Mouse (Mus musculus) C2C12 (cell line): ENCODE results near the gene Cmss1.

Source experiments
- CTCF ChIP-seq: IDR thresholded peaks from one replicate; pipeline ENCODE4 v1.5.1; 2011; ENCODE audit not compliant: control insufficient read depth, insufficient read depth, insufficient read length
- MAX ChIP-seq: IDR thresholded peaks from one replicate; pipeline ENCODE4 v1.6.1; 2011; ENCODE audit warnings: mild to moderate bottlenecking, control low read depth
- MYOD1 ChIP-seq: IDR thresholded peaks from one replicate; pipeline ENCODE4 v1.6.1; 2011; ENCODE audit warnings: low read depth; ENCODE audit not compliant: control insufficient read depth, insufficient read length

DNA sequence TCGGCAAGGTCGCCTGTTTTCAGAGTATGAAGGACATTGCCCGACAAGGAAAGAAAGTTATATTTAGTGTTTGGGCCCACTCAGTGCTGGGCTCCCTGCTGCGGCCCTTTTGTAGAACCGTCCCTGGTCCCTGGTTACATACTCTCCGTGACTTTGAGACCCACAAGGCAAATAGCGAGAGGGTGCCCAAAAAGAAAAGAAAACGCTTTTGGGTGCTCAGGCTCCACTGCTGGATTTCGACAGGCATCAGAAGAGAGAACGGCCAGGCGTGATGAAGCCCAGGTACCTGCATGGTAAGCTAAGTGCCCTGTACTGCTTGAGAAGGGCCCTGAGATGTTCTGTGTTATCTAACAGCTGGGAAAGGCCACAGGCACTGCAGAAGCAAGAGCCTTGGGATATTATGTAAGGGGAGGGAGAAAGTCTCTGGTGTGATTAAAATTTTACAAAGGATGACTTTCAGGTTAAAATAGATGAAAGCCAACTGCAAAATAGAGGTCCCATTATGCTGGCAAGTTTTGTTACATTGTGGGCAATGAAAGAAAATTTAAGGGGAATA lies 253.4 kb downstream of the Cmss1 start:
- TF ChIP-seq CTCF (no peak), MAX (no peak), MYOD1 (no peak)
